Mouse (Mus musculus) megakaryocyte, embryonic 14.5 days (primary cell): ENCODE results near the gene Skil.

Source experiments
- FLI1 ChIP-seq: IDR thresholded peaks from 2 replicates; pipeline ENCODE4 v1.6.1; 2012; ENCODE audit warnings: low read length, inconsistent platforms, mixed read lengths
- GATA1 ChIP-seq: IDR thresholded peaks from 3 replicates; pipeline ENCODE4 v1.6.1; 2012; ENCODE audit warnings: mixed read lengths, low read length, inconsistent platforms, borderline replicate concordance

DNA sequence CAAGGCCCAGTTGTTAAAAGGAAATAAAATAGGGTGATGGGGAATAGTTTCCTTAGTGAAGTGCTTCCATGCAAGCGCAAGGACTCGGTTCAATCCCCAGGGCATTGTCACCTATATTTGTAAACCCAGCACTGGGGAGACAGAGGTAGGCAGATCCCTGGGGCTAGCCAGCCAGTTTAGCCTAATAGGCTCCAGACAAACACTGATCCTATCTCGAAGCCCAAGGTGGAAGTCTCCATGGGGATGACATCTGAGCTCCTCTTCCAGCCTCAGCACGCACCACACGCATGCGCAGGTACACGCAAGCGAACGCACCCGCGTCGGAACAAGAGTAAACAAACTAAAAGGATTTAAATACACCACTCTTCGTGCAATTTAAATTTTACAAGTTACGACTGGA, 23.1 kb upstream of the Skil start:
- TF ChIP-seq GATA1 (no peak), FLI1 (no peak)
